Mouse (Mus musculus) stomach, embryonic 14.5 days (tissue): ENCODE measurements around the gene Clpsl2. TPM values are rescaled to one million over a fixed set of nuclear protein-coding genes. Genes with fewer than 3 reads are reported as not detected.

Experiments
- ATAC-seq: fragments of 200-750 bp; cut with Nextera tagmentation; 2 replicates; pipeline ENCODE4 v1.8.0; 2017; ENCODE audit warnings: low read depth, moderate TSS enrichment; ENCODE audit not compliant: insufficient number of reproducible peaks, insufficient read depth, low FRiP score
- H3K27ac ChIP-seq: fragments of 300-500 bp; sonication (generic); 2 replicates; pipeline ENCODE4 v1.5.1; 2014; ENCODE audit warnings: mild to moderate bottlenecking, low read length, moderate library complexity, mixed read lengths
- H3K27me3 ChIP-seq: fragments of 300-500 bp; sonication (generic); 2 replicates; pipeline ENCODE4 v1.6.1; 2014; ENCODE audit warnings: low read length, control low read depth, mixed read lengths; ENCODE audit not compliant: control insufficient read depth, insufficient read depth
- H3K36me3 ChIP-seq: fragments of 300-500 bp; sonication (generic); 2 replicates; pipeline ENCODE4 v1.6.1; 2014; ENCODE audit warnings: mild to moderate bottlenecking, control low read depth, low read length, moderate library complexity, mixed read lengths; ENCODE audit not compliant: control insufficient read depth, insufficient read depth
- H3K4me1 ChIP-seq: fragments of 300-500 bp; sonication (generic); 2 replicates; pipeline ENCODE4 v1.6.1; 2014; ENCODE audit warnings: low read length, control low read depth, mixed read lengths; ENCODE audit not compliant: control insufficient read depth, insufficient read depth
- H3K4me2 ChIP-seq: fragments of 300-500 bp; sonication (generic); replicated peaks from 2 replicates; pipeline ENCODE4 v1.6.1; 2014; ENCODE audit warnings: low read depth, low read length, control low read depth
- H3K4me3 ChIP-seq: fragments of 300-500 bp; sonication (generic); 2 replicates; pipeline ENCODE4 v1.5.1; 2014; ENCODE audit warnings: low read depth, low read length, control low read depth
- H3K9ac ChIP-seq: fragments of 300-500 bp; sonication (generic); replicated peaks from 2 replicates; pipeline ENCODE4 v1.6.1; 2014; ENCODE audit warnings: low read depth, mild to moderate bottlenecking, control low read depth, low read length, moderate library complexity, mixed read lengths
- H3K9me3 ChIP-seq: fragments of 300-500 bp; sonication (generic); 2 replicates; pipeline ENCODE4 v1.6.1; 2016; ENCODE audit warnings: low read depth, low read length, control low read depth; ENCODE audit not compliant: control insufficient read depth
- WGBS: fragments of 180-500 bp; shearing (Covaris S2); extraction: QIAGEN DNeasy Blood & Tissue Kit; methylation state at CpG from one replicate; pipeline ENCODE4 v1.1.7; 2014; 5-methylcytosine and 5-hydroxymethylcytosine counted together
- polyA plus RNA-seq: library from polyadenylated mRNA; unstranded; fragments of >200 nt; fragmentation: Nextera tagmentation; extraction: Ambion mirVana; gene quantifications from 2 replicates; pipeline ENCODE4 v1.2.1, GENCODE M21; 2014

Clpsl2 gene
- not detected in 2 replicates for polyA plus RNA-seq

DNA sequence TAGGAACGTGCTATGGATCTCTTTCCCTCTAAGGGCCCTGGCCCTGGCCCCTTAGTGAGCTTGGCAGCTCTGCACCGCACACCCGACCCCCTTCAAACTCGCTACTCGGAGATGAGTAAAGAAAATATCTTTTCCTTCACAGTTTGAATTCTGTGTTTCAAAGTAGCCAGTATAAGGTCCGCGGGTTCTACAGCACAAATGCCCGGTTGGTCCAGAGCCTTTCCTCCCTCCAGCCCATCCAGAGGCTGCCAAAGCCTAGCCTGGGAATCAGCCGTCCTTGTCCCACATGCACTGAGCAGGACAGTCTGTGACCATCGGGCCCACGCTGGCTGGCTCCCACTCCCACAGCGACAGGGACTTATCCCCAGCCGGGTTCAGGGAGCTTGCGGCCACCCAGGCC lies at the start of gene Clpsl2:
Gene Clpsl2, plus strand, starts transcription at position 301 of the 400 bp plus-strand sequence.
- Histone ChIP-seq H3K27ac (no peak within 1 kb of the TSS), H3K36me3 (no peaks in the 10 kb centered on the region), H3K27me3 (no peaks in the 10 kb centered on the region), H3K9ac (0 out of 2 replicates have a peak within 1 kb of the TSS, but pooled peaks have one; percentile 3), H3K9me3 (no peaks in the 10 kb centered on the region), H3K4me1 (no peaks in the 10 kb centered on the region), H3K4me2 (no peak within 1 kb of the TSS), H3K4me3 (no peak within 1 kb of the TSS)
- no peak for ATAC-seq
- 79% methylated on average over 14 of the region's 14 CpGs for WGBS

DNA sequence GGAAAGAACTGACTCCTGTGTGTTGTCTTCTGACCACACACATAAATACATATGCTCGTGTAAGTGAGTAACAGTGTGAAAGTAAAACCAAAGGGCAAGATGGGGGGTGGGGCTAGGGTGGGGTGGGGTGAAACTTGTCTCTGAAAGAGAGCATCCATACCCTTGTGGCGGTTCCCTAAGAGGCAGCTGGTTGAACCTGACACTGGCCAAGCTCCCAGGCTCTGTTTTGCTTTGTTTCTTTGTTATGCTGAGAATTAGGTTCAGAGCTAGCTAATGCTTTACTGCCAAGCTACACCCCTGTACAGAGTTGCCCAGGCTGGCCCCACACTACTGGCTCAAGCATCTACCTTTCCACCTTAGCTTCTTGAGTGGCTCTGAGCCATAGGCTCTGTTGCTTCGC lies 48.7 kb upstream of the Clpsl2 start:
- H3K36me3 ChIP-seq, result no peaks in the 10 kb centered on the region
- no peaks in the 10 kb centered on the region for H3K4me1 ChIP-seq
- no peaks in the 10 kb centered on the region for H3K9me3 ChIP-seq
- no peak overlapping the region for H3K4me3 ChIP-seq
- H3K27ac ChIP-seq, result no peak overlapping the region
- no peak for ATAC-seq
- no peak overlapping the region for H3K9ac ChIP-seq
- WGBS, result 68% methylated on average over 3 of the region's 3 CpGs
- H3K4me2 ChIP-seq, result no peak overlapping the region
- no peaks in the 10 kb centered on the region for H3K27me3 ChIP-seq

GRCm38 (mm10) chr17:28502196-28502821 lies 46.9 kb upstream of the Clpsl2 start:
- Histone ChIP-seq H3K36me3 (no peaks in the 10 kb centered on the region), H3K27me3 (no peaks in the 10 kb centered on the region), H3K9me3 (no peaks in the 10 kb centered on the region), H3K4me1 (peaks cover 2% of the 10 kb centered on the region; the same call in 1 of the 2 replicates), H3K9ac (no peak overlapping the region), H3K4me3 (no peak overlapping the region), H3K4me2 (no peak overlapping the region), H3K27ac (no peak overlapping the region)
- no peak for ATAC-seq
- WGBS, result 54% methylated on average over 7 of the region's 7 CpGs

DNA sequence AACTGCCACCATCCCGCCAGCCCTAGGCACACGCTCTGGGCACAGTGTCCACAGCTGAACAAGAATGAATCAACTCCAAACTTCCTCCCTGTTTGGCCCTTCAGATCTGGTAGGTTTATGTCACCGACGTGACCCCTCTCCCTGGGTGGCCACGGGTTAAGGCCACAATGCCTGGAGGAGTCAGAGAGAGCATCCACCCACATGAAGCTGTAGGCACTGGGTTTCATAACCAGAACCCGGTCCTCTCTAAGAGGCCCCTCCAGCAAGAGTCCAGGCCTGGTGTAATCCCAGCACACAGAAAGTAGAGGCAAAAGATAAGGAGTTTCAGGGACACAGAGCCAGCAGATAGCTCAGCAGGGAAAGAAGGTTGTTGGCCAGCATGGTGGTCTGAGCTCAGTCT lies 45.0 kb upstream of the Clpsl2 start:
- Histone ChIP-seq H3K4me1 (peaks cover 4% of the 10 kb centered on the region; the same call in 1 of the 2 replicates), H3K27me3 (no peaks in the 10 kb centered on the region), H3K9me3 (no peaks in the 10 kb centered on the region), H3K36me3 (no peaks in the 10 kb centered on the region), H3K9ac (no peak overlapping the region), H3K27ac (no peak overlapping the region), H3K4me3 (no peak overlapping the region), H3K4me2 (no peak overlapping the region)
- WGBS, result 73% methylated on average over 6 of the region's 6 CpGs
- no peak for ATAC-seq

DNA sequence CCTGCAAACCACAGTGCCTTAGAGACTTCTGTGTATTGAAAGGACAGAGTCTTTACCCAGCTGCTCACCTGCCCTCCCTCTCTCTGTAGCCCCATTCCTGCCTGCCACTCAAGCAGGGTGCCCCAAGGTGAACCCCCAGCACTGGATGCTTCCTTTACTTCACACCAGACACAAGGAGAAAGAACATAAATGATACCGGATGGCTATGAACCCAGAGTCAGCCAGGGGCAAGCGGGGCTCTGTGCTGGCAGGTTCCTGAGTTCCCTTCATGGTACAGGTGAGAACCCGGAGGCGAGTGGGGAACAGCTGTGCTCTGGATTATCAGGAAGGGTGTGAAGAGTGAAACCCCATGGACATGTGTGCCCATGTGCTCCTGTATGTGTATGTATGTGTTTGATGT lies 43.6 kb upstream of the Clpsl2 start:
- H3K4me3 ChIP-seq, result no peak overlapping the region
- H3K36me3 ChIP-seq, result no peaks in the 10 kb centered on the region
- H3K9ac ChIP-seq, result no peak overlapping the region
- H3K4me2 ChIP-seq, result no peak overlapping the region
- ATAC-seq, result no peak
- H3K27me3 ChIP-seq, result no peaks in the 10 kb centered on the region
- peaks cover 5% of the 10 kb centered on the region; the same call in 1 of the 2 replicates for H3K4me1 ChIP-seq
- H3K9me3 ChIP-seq, result no peaks in the 10 kb centered on the region
- 91% methylated on average over 4 of the region's 4 CpGs for WGBS
- H3K27ac ChIP-seq, result no peak overlapping the region

GRCm38 (mm10) chr17:28506895-28507294 lies 42.3 kb upstream of the Clpsl2 start:
- Histone ChIP-seq H3K9ac (no peak overlapping the region), H3K9me3 (no peaks in the 10 kb centered on the region), H3K36me3 (no peaks in the 10 kb centered on the region), H3K27me3 (no peaks in the 10 kb centered on the region), H3K4me2 (no peak overlapping the region), H3K4me3 (no peak overlapping the region), H3K27ac (no peak overlapping the region), H3K4me1 (peaks cover 11% of the 10 kb centered on the region; the same call in 1 of the 2 replicates)
- no peak for ATAC-seq
- WGBS, result 15% methylated on average over 5 of the region's 5 CpGs

GRCm38 (mm10) chr17:28507496-28507895 lies 41.7 kb upstream of the Clpsl2 start:
- Histone ChIP-seq H3K4me1 (peaks cover 13% of the 10 kb centered on the region; the same call in 1 of the 2 replicates), H3K4me2 (no peak overlapping the region), H3K4me3 (no peak overlapping the region), H3K9ac (no peak overlapping the region), H3K27me3 (no peaks in the 10 kb centered on the region), H3K36me3 (no peaks in the 10 kb centered on the region), H3K27ac (no peak overlapping the region), H3K9me3 (no peaks in the 10 kb centered on the region)
- no peak; the same call in 1 of the 2 replicates for ATAC-seq
- WGBS, result 23% methylated on average over 5 of the region's 5 CpGs

DNA sequence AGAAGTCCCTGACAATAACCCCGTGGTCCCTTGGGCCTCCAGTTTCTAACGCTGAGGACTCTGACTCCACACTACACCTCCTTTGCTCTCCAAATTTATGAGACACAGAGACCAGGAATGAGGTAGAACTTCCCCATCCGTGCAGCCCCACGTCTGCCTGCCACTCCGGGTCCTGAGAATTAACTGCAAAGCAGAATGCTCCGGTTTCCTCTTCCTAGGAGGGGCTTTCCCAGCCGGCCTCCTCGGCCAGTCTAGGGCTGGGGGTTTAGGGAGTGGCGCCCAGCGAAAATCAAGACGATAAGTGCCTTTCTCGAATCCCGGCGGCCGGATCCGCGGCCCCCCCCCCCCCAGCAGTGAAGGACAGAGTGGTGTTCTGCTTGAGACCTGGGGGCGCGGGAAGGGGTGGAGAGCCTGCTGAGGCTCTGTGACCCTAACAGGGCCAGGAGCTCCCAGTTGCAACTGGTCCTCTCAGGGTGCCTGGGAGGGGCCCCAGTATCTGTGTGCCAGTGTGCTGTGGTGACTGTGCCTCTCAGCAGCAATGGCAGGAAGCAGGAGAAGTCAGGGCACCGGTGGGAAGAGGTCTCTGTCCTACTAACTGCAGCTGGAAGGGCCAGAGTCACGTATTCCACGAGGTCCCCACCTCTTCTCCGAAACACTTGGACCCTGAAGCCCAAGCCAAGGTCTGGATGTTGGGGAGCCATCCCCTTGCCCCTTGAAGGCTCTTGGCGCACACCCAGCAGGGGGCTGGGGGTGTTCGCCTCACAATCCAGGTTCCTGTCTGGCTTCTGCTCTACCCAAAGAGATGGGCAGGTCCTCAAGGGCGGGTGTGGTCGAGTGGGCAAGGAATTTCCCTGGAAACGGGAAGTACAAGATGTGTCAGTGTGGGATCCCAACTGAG lies 38.5 kb upstream of the Clpsl2 start:
- Histone ChIP-seq H3K27me3 (no peaks in the 10 kb centered on the region), H3K4me3 (no peak overlapping the region), H3K9me3 (no peaks in the 10 kb centered on the region), H3K4me1 (peaks cover 14% of the 10 kb centered on the region; the same call in 1 of the 2 replicates), H3K9ac (peak overlapping the region; percentile 11; the same call in 1 of the 2 replicates), H3K4me2 (peak overlapping the region; percentile 39), H3K27ac (no peak overlapping the region), H3K36me3 (no peaks in the 10 kb centered on the region)
- ATAC-seq, result no peak
- WGBS, result 7% methylated on average over 28 of the region's 28 CpGs
